Mouse (Mus musculus) megakaryocyte progenitor cell, adult 5-6 weeks (primary cell): ENCODE results near the gene Elp4. TPM values are rescaled to one million over a fixed set of nuclear protein-coding genes. Genes with fewer than 3 reads are reported as not detected.

Experiments used
- ATAC-seq: replicated peaks from 2 replicates; pipeline ENCODE4 v1.8.0; 2016; ENCODE audit warnings: mild to moderate bottlenecking, moderate TSS enrichment, inconsistent platforms; ENCODE audit not compliant: poor library complexity
- total RNA-seq, 2 experiments: library from RNA; stranded (forward) in 1 of 2; stranded (reverse) in 1 of 2; fragments of 157-497, 149-512 nt in 1 of 2; fragments of 200-1000 nt in 1 of 2; gene quantifications; 2 replicates each; pipeline versions ENCODE4 v1.2.3 to v1.2.4; 2015 to 2017

Elp4 gene
- total RNA-seq, 2 experiments from 2014 or later: 16.0 to 24.0 TPM

- no peak for ATAC-seq
Measured at GRCm38 (mm10) chr2:105659350-105659749, 245.0 kb downstream of the Elp4 start.

GRCm38 (mm10) chr2:105656456-105656855 is 247.9 kb downstream of the Elp4 start:
- ATAC-seq: no peak

Other genes starting within 250 kb of the Elp4 start
- not detected in 2 replicates for gene Pax6, start 235.7 kb downstream of the Elp4 start, total RNA-seq (2015)
- gene Pax6, start 235.7 kb downstream of the Elp4 start, total RNA-seq (2017): not detected in 2 replicates
- 55.0 and 74.3 TPM in 2 replicates for gene Immp1l, start 74 bp upstream of the Elp4 start, total RNA-seq (2015)
- gene Immp1l, start 74 bp upstream of the Elp4 start, total RNA-seq (2017): 50.6 and 56.1 TPM in 2 replicates
- 29.1 and 34.0 TPM in 2 replicates for gene Dnajc24, start 99.0 kb upstream of the Elp4 start, total RNA-seq (2015)
- 23.7 and 24.4 TPM in 2 replicates for gene Dnajc24, start 99.0 kb upstream of the Elp4 start, total RNA-seq (2017)